Mouse (Mus musculus) heart, adult 2 months (tissue): ENCODE measurements around the gene Olfr809. TPM values are rescaled to one million over a fixed set of nuclear protein-coding genes. Genes with fewer than 3 reads are reported as not detected.

Source experiments
- DNase-seq, 2 experiments: peaks; one replicate each; pipeline ENCODE4 v3.0.0; 2021
- H3K27ac ChIP-seq: fragments of 200-600 bp; 2 replicates; pipeline ENCODE4 v1.8.1; 2022
- H3K27me3 ChIP-seq: fragments of 200-500 bp; 2 replicates; pipeline ENCODE4 v1.6.1; 2012; ENCODE audit warnings: mild to moderate bottlenecking, low read length, inconsistent platforms, mixed read lengths; ENCODE audit not compliant: control insufficient read depth, insufficient read depth
- H3K36me3 ChIP-seq: fragments of 200-500 bp; 2 replicates; pipeline ENCODE4 v1.6.1; 2012; ENCODE audit warnings: low read length, inconsistent platforms; ENCODE audit not compliant: control insufficient read depth, insufficient read depth
- H3K4me1 ChIP-seq: fragments of 200-500 bp; 2 replicates; pipeline ENCODE4 v1.6.1; 2011; ENCODE audit warnings: low read length; ENCODE audit not compliant: control insufficient read depth, insufficient read depth
- H3K4me3 ChIP-seq: fragments of 200-600 bp; 2 replicates; pipeline ENCODE4 v1.8.1; 2022
- H3K79me2 ChIP-seq: fragments of 200-500 bp; replicated peaks from 2 replicates; pipeline ENCODE4 v1.6.1; 2012; ENCODE audit warnings: mild to moderate bottlenecking, inconsistent platforms, low read length, moderate library complexity, mixed read lengths; ENCODE audit not compliant: control insufficient read depth, insufficient read depth
- H3K9ac ChIP-seq: fragments of 200-500 bp; 2 replicates; pipeline ENCODE4 v1.6.1; 2012; ENCODE audit warnings: low read depth, mild to moderate bottlenecking, control low read depth, inconsistent platforms, low read length, mixed read lengths
- CTCF ChIP-seq: fragments of 200-600 bp; IDR thresholded peaks from 2 replicates; pipeline ENCODE4 v1.8.1; 2022; ENCODE audit warnings: antibody characterized with exemption, mild to moderate bottlenecking, moderate library complexity
- EP300 ChIP-seq: fragments of 200-500 bp; IDR thresholded peaks from 2 replicates; pipeline ENCODE4 v1.6.1; 2011; ENCODE audit warnings: low read depth, low read length, control low read depth; ENCODE audit not compliant: insufficient read depth
- POLR2A ChIP-seq: fragments of 200-500 bp; IDR thresholded peaks from 2 replicates; pipeline ENCODE4 v1.6.1; 2011; ENCODE audit warnings: mild to moderate bottlenecking, low read depth, low read length, control low read depth; ENCODE audit not compliant: insufficient read depth
- whole genome bisulfite sequencing: fragments of 180-500 bp; shearing (Covaris S2); methylation state at CpG from one replicate; pipeline ENCODE4 v1.1.7; 2018; 5-methylcytosine and 5-hydroxymethylcytosine counted together
- intact Hi-C: fragments of 180-260 bp; cut with DNase I; formaldehyde crosslinking; loops from one replicate; pipeline ENCODE4 v1.15.1; 2025
- long read RNA-seq: library from polyadenylated mRNA; stranded (forward); transcript quantifications from one replicate; pipeline ENCODE4 v2.0.0, GENCODE M21; 2021
- polyA plus RNA-seq: library from polyadenylated mRNA; depleted of rRNA; stranded (reverse); fragments of >200 nt; gene quantifications from 2 replicates; pipeline ENCODE4 v1.2.3, GENCODE M21; 2012; rRNA removed
- total RNA-seq, 2 experiments: library from RNA; stranded (reverse); gene quantifications; 2 replicates each; pipeline ENCODE4 v1.2.3; 2021

The Olfr809 gene
- total RNA-seq = not detected
- not detected in 2 replicates for polyA plus RNA-seq
- long read RNA-seq = 0 reads

- no peak within 1 kb of the TSS for H3K4me3 ChIP-seq
- intact Hi-C loops = no loop called here
- no peaks in the 10 kb centered on the region for H3K79me2 ChIP-seq
- no peaks in the 10 kb centered on the region for H3K36me3 ChIP-seq
- no peaks in the 10 kb centered on the region for H3K4me1 ChIP-seq
- H3K27me3 ChIP-seq = no peaks in the 10 kb centered on the region
- no peak for TF ChIP-seq CTCF
- no peak for TF ChIP-seq POLR2A
- no peak within 1 kb of the TSS for H3K9ac ChIP-seq
- no peak within 1 kb of the TSS for H3K27ac ChIP-seq
- no peak for DNase-seq
Observed at GRCm38 (mm10) chr10:129774338-129774737, at the start of gene Olfr809. Olfr809 (plus strand) TSS chr10:129774638.

DNA sequence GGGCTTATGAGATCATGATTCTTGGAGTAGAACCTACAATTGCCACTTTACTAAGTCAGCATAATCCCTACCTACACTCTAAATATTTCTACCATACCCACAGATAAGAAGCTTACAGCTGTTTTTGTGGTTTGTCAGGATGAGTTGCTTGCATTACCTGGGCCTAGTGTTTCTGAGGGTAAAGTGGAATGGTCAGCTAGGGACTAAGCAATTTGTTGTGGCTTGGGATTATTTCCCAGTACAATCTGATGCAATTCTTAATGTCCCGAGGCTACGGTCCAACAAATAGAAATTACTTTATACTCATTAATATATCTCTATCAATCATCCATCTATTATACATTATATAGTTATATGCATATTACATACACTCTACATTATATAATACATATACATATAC is 45.2 kb upstream of the Olfr809 start, which contains the start of gene Olfr805:
TSS of gene Olfr805 (minus strand) at position 101 of the 400 bp plus-strand sequence.
- 93% methylated on average over 2 of the region's 2 CpGs for WGBS
- Histone ChIP-seq H3K36me3 (no peaks in the 10 kb centered on the region), H3K27ac (no peak within 1 kb of the TSS), H3K9ac (no peak within 1 kb of the TSS), H3K4me1 (no peaks in the 10 kb centered on the region), H3K27me3 (no peaks in the 10 kb centered on the region), H3K4me3 (no peak within 1 kb of the TSS), H3K79me2 (no peaks in the 10 kb centered on the region)
- no peak for DNase-seq
- intact Hi-C loops = no loop called here
- no peak for TF ChIP-seq CTCF
- no peak for TF ChIP-seq EP300
- TF ChIP-seq POLR2A = no peak

GRCm38 (mm10) chr10:129741821-129742220 is 32.6 kb upstream of the Olfr809 start, which contains the start of gene Olfr806:
Olfr806 (minus strand) TSS chr10:129741921.
- H3K79me2 ChIP-seq = no peaks in the 10 kb centered on the region
- TF ChIP-seq EP300 = no peak
- no peak for TF ChIP-seq CTCF
- TF ChIP-seq POLR2A = no peak
- intact Hi-C loops = no loop called here
- no peak for DNase-seq
- H3K9ac ChIP-seq = no peak within 1 kb of the TSS
- no peak within 1 kb of the TSS for H3K4me3 ChIP-seq
- H3K36me3 ChIP-seq = no peaks in the 10 kb centered on the region
- H3K4me1 ChIP-seq = no peaks in the 10 kb centered on the region
- H3K27me3 ChIP-seq = no peaks in the 10 kb centered on the region
- H3K27ac ChIP-seq = no peak within 1 kb of the TSS

DNA sequence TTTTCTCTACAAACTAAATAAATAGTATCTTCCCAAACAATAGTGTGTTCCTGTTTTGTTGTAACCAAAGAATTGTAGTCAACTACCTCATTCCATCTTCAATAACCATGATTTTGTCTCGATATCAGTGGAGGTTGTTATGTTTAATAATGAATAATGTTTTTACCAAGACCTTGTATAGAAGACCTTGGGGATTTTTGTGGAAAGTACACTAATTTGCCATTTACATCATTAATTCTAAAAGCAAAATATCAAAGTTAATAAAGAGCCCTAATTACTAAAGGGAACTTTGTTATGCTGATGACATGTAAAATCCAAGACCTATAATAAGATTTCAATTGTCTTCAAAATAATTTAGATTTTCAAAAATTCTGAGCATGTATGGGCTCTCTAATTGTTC is 16.7 kb upstream of the Olfr809 start, which contains the start of gene Olfr807:
TSS of gene Olfr807 (minus strand) at position 101 of the 400 bp plus-strand sequence.
- H3K9ac ChIP-seq = no peak within 1 kb of the TSS
- H3K27ac ChIP-seq = no peak within 1 kb of the TSS
- H3K4me3 ChIP-seq = no peak within 1 kb of the TSS
- no peak for TF ChIP-seq EP300
- TF ChIP-seq CTCF = no peak
- no peak for TF ChIP-seq POLR2A
- WGBS = 68% methylated on average over 1 of the region's 1 CpGs
- no peaks in the 10 kb centered on the region for H3K27me3 ChIP-seq
- DNase-seq = no peak
- intact Hi-C loops = no loop called here
- no peaks in the 10 kb centered on the region for H3K79me2 ChIP-seq
- H3K4me1 ChIP-seq = no peaks in the 10 kb centered on the region
- no peaks in the 10 kb centered on the region for H3K36me3 ChIP-seq

DNA sequence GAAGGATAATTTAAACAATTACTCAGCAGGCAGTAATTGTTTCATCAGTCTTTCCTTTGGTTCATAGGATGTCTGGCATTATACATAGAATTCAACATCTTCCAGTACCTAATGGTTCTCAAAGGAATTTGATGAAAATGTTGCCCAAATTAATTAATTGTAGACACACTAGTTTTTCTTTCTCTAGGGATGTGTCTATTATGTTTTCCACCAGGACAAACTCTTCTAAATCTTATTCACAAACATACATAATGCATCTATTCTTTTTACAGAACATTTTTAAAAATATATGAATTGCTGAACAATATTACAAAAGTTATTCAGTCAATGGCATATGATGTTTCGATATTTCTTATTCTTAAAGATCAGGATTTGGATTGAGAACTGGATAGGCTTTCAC is 9.3 kb upstream of the Olfr809 start, which contains the start of gene Olfr808:
TSS of gene Olfr808 (plus strand) at position 301 of the 400 bp plus-strand sequence.
- Histone ChIP-seq H3K27me3 (no peaks in the 10 kb centered on the region), H3K36me3 (no peaks in the 10 kb centered on the region), H3K79me2 (no peaks in the 10 kb centered on the region), H3K9ac (no peak within 1 kb of the TSS), H3K27ac (no peak within 1 kb of the TSS), H3K4me3 (no peak within 1 kb of the TSS), H3K4me1 (no peaks in the 10 kb centered on the region)
- TF ChIP-seq CTCF (no peak), POLR2A (no peak), EP300 (no peak)
- DNase-seq = no peak
- intact Hi-C loops = no loop called here
- WGBS = 70% methylated on average over 1 of the region's 1 CpGs

DNA sequence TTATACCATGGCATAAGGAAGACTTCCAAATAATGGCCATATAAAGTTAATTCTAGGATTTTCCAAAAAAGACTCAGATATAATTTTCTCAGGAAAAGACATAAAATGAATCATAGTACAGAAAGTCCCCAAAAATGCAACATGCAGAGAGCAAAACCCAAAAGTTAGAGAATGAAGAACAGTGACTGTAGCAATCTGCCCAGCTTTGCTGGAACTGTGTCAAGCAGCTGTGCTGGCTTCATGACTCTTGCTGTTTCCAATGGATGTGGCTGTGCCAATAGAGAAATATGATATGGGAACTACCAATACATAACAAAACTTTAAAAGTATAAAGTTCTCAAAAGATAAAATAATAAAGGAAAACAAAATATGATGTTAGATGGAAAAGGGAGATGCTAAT is 3.7 kb downstream of the Olfr809 start:
- intact Hi-C loops = no loop called here
- Histone ChIP-seq H3K79me2 (no peaks in the 10 kb centered on the region), H3K36me3 (no peaks in the 10 kb centered on the region), H3K27me3 (no peaks in the 10 kb centered on the region), H3K9ac (no peak overlapping the region), H3K4me3 (no peak overlapping the region), H3K4me1 (no peaks in the 10 kb centered on the region), H3K27ac (no peak overlapping the region)
- no peak for DNase-seq
- TF ChIP-seq EP300 (no peak), POLR2A (no peak), CTCF (no peak)

GRCm38 (mm10) chr10:129794817-129795216 is 20.4 kb downstream of the Olfr809 start, which contains the start of gene Olfr810:
Olfr810 (minus strand) TSS chr10:129794917.
- no peak within 1 kb of the TSS for H3K9ac ChIP-seq
- no peaks in the 10 kb centered on the region for H3K36me3 ChIP-seq
- DNase-seq = no peak
- intact Hi-C loops = no loop called here
- H3K79me2 ChIP-seq = no peaks in the 10 kb centered on the region
- H3K27me3 ChIP-seq = no peaks in the 10 kb centered on the region
- H3K4me3 ChIP-seq = no peak within 1 kb of the TSS
- no peak within 1 kb of the TSS for H3K27ac ChIP-seq
- TF ChIP-seq CTCF = no peak
- TF ChIP-seq POLR2A = no peak
- TF ChIP-seq EP300 = no peak
- no peaks in the 10 kb centered on the region for H3K4me1 ChIP-seq
